Mouse (Mus musculus): ENCODE data around the gene Mtmr4.

DNA sequence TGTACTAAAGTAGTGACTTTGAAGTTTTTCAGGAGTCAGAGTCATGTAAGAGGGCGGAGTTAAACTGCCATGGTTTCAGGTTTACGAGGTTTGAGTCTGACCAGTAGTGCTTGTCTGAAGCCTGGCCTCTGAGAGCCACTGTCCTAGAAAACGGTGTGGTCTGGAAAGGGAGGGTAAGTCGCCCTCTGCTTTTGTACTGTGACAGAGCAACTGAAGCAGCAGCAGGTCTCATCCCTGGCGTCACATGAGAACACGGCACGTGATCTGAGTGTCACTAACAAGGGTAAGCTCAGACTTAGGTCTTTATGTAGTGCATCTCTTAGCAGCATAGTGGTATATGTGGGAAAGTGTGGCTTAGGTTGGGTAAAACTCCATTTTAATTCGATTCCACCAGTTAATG is 49.7 kb upstream of the Mtmr4 start:
- TF ChIP-seq POLR2A (IDR thresholded peaks at IDR 0.05; ENCODE audit: insufficient read depth, low read length) = no peak
- TF ChIP-seq EP300 (IDR thresholded peaks at IDR 0.05; ENCODE audit: insufficient read depth, low read depth, low read length) = no peak

Data from ES-Bruce4 (cell line).